In the genomic region with DNA sequence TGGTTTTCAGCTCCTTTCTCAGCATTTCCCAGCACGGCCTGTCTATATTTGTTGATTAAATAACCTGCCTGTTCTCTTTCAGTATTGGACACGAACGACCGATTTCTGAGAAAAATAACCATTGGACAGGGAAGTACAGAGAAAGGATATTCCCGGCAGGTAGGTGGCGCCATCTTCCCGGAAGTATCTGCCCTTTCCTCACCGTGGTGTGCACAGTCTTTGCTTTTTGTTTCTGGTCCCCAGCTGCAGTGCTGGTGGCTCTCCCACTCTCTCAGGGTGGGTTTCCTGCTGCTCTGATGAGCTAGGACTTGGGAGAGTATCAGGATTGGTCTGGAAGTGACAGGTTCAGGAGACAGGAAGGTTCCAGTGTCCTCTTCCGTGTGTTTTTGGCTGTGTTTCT, we compare ENCODE assay signal across 8 mouse cellular contexts.
A peak's percentile ranks its signal among the peaks of the same experiment; 100 is the strongest.
DNase-seq lines count a peak whose midpoint lies in the region; ATAC-seq and TF ChIP-seq lines count a peak whose summit lies in the region.

No protein-coding gene starts in this region.

- WGBS in kidney, embryonic 16.5 days = 74% methylated on average over 9 of the region's 9 CpGs
- WGBS in midbrain, postnatal 0 days = 77% methylated on average over 9 of the region's 9 CpGs

- no peak overlapping the region for H3K4me2 ChIP-seq in kidney, embryonic 16.5 days (replicated peaks; ENCODE audit: low read depth, low read length)
- H3K4me2 ChIP-seq in midbrain, postnatal 0 days (ENCODE audit: low read depth, low read length, poor library complexity, severe bottlenecking) = no peak overlapping the region

- no peaks in the 10 kb centered on the region for H3K9me3 ChIP-seq in kidney, embryonic 16.5 days (ENCODE audit: low read length)
- H3K9me3 ChIP-seq in ES-E14 (ENCODE audit: control insufficient read depth, insufficient read depth, low read depth, low read length) = no peaks in the 10 kb centered on the region
- H3K9me3 ChIP-seq in midbrain, postnatal 0 days (ENCODE audit: low read length) = no peaks in the 10 kb centered on the region

- no peaks in the 10 kb centered on the region for H3K27me3 ChIP-seq in kidney, embryonic 16.5 days (ENCODE audit: insufficient read depth, low read length)
- no peaks in the 10 kb centered on the region for H3K27me3 ChIP-seq in midbrain, postnatal 0 days (ENCODE audit: insufficient read depth, low read length)

- DNase-seq in kidney, adult 11 months = peak; percentile 24
- peak; percentile 50 for DNase-seq in ES-E14 (ENCODE audit: low read depth, low spot score)
- DNase-seq in cerebellum, postnatal 10 days = peak; percentile 86 to 88
- peak; percentile 17 for DNase-seq in gastrocnemius, postnatal 25 days
- peak; percentile 50 to 61 for DNase-seq in left cerebral cortex, adult 2 months (ENCODE audit: extremely low spot score in 1 of 2, low spot score in 2 of 2)
- DNase-seq in midbrain, postnatal 0 days (ENCODE audit: low spot score) = peak; percentile 36
- peak; percentile 64 for DNase-seq in thymus, postnatal 4 days

- intact Hi-C loops in left cerebral cortex, adult 2 months (cut with DNase I) = loop anchor here (2.0 to 5.0 kb wide), 2 partner anchors 111 to 291 kb away; no protein-coding TSS in a partner anchor

- peaks cover 12% of the 10 kb centered on the region for H3K4me1 ChIP-seq in kidney, embryonic 16.5 days (ENCODE audit: insufficient read depth, low read length)
- peaks cover 0 to 1% of the 10 kb centered on the region in 2 experiments; a peak in 1 of 4 replicates for H3K4me1 ChIP-seq in ES-E14 (ENCODE audit: control insufficient read depth in 2 of 2, insufficient read depth in 2 of 2, low read length in 2 of 2, poor library complexity in 1 of 2)
- H3K4me1 ChIP-seq in midbrain, postnatal 0 days (ENCODE audit: insufficient read depth, low read length) = no peaks in the 10 kb centered on the region

- no peak for ATAC-seq in kidney, embryonic 16.5 days (ENCODE audit: low FRiP score, low TSS enrichment)
- ATAC-seq in midbrain, postnatal 0 days (ENCODE audit: low FRiP score) = no peak

- TF ChIP-seq CTCF in left cerebral cortex, adult 2 months (IDR thresholded peaks at IDR 0.05) = peak; percentile 64
- TF ChIP-seq CTCF in midbrain, postnatal 0 days (IDR thresholded peaks at IDR 0.05) = peak; percentile 61

- no peaks in the 10 kb centered on the region; the same call in 1 of the 2 replicates for H3K36me3 ChIP-seq in kidney, embryonic 16.5 days (ENCODE audit: insufficient read depth, low read length)
- peaks cover 12% of the 10 kb centered on the region for H3K36me3 ChIP-seq in ES-E14 (ENCODE audit: control insufficient read depth, insufficient read depth, low read length, poor library complexity, severe bottlenecking)
- H3K36me3 ChIP-seq in midbrain, postnatal 0 days (ENCODE audit: insufficient read depth, low read length) = no peaks in the 10 kb centered on the region

- in situ Hi-C loops in ES-E14 (cut with MboI; ENCODE audit: low sequenced_read_pairs in 2 of 2, unreplicated experiment in 2 of 2) = no loop called here

- no peak overlapping the region for H3K27ac ChIP-seq in kidney, embryonic 16.5 days (ENCODE audit: low read length)
- H3K27ac ChIP-seq in ES-E14 (ENCODE audit: insufficient read depth, low read depth, low read length, poor library complexity, severe bottlenecking) = no peak overlapping the region
- no peak overlapping the region for H3K27ac ChIP-seq in left cerebral cortex, adult 2 months
- H3K27ac ChIP-seq in midbrain, postnatal 0 days (ENCODE audit: low read depth, low read length) = no peak overlapping the region

- H3K4me3 ChIP-seq in kidney, embryonic 16.5 days (ENCODE audit: low read length) = no peak overlapping the region
- H3K4me3 ChIP-seq in ES-E14 (ENCODE audit: insufficient read depth in 1 of 2, low read depth in 1 of 2, low read length in 2 of 2, poor library complexity in 1 of 2, severe bottlenecking in 1 of 2) = no peak overlapping the region
- H3K4me3 ChIP-seq in left cerebral cortex, adult 2 months = no peak overlapping the region
- H3K4me3 ChIP-seq in midbrain, postnatal 0 days (ENCODE audit: low read depth, low read length) = no peak overlapping the region

- no peak overlapping the region for H3K9ac ChIP-seq in kidney, embryonic 16.5 days (replicated peaks; ENCODE audit: low read length)
- no peak overlapping the region for H3K9ac ChIP-seq in ES-E14 (ENCODE audit: insufficient read depth, low read depth, low read length, poor library complexity, severe bottlenecking)
- no peak overlapping the region for H3K9ac ChIP-seq in midbrain, postnatal 0 days (replicated peaks; ENCODE audit: low read length, poor library complexity, severe bottlenecking)

TF ChIP-seq in ES-E14, 5 proteins besides CTCF, POLR2A, EP300 and RAD21:
- no peak for TF ChIP-seq MAFK (IDR thresholded peaks at IDR 0.05; ENCODE audit: insufficient read depth, low read depth, low read length)
- TF ChIP-seq HCFC1 (IDR thresholded peaks at IDR 0.05; ENCODE audit: borderline replicate concordance, insufficient read depth, low read length) = no peak
- no peak for TF ChIP-seq ZNF384 (IDR thresholded peaks at IDR 0.05; ENCODE audit: low read depth, low read length)
- no peak for TF ChIP-seq ZC3H11A (IDR thresholded peaks at IDR 0.05; ENCODE audit: borderline replicate concordance, low read depth, low read length)
- TF ChIP-seq CHD2 (IDR thresholded peaks at IDR 0.05; ENCODE audit: low read depth, low read length) = no peak

Comparison
In these comparisons a context has a peak if more than half of its experiments do, and no peak if none do; other contexts are left out.
1. DNase-seq: peak in every context shown above with its lines; median percentile 87 in cerebellum, postnatal 10 days; 64 in thymus, postnatal 4 days; 56 in left cerebral cortex, adult 2 months; 50 in ES-E14; 36 in midbrain, postnatal 0 days; 24 in kidney, adult 11 months; 17 in gastrocnemius, postnatal 25 days.